Mouse (Mus musculus): ENCODE data around the gene Ccdc174. TPM values are rescaled to one million over a fixed set of nuclear protein-coding genes. Genes with fewer than 3 reads are reported as not detected.

Ccdc174 gene
- polyA plus RNA-seq, 1 experiment from 2014 or later, result 35.5 TPM

DNA sequence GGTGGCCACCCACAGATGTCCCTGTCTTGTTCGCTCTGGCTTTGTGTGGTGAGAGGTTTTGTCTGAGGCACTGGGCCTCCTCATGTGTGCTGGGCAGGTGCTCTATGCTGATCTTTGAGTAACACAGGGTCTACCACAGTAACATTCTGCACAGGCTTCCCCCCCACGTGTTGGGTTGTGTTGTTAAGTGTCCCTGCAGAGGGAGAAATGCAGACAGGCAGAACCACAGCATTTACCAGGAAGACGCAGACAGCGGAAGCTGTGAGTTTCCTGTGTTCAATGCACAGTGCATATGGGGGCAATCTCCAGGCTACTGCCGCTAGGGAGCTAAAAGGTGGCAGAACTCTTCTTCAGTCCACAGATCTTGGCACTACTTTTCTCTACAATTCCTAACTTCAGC is 13.3 kb upstream of the Ccdc174 start:
- 68% methylated on average over 5 of the region's 5 CpGs for WGBS

GRCm38 (mm10) chr6:91865601-91866000 is 12.3 kb upstream of the Ccdc174 start:
- no peaks in the 10 kb centered on the region for H3K36me3 ChIP-seq (ENCODE audit: control insufficient read depth, insufficient read depth, low read length)
- H3K4me1 ChIP-seq (replicated peaks; ENCODE audit: control insufficient read depth, insufficient read depth, low read length), result no peaks in the 10 kb centered on the region
- ATAC-seq (ENCODE audit: low read depth), result no peak
- no peaks in the 10 kb centered on the region for H3K27me3 ChIP-seq (ENCODE audit: control insufficient read depth, insufficient read depth, low read depth, low read length)
- 84% methylated on average over 11 of the region's 11 CpGs for WGBS
- no peak overlapping the region for H3K4me2 ChIP-seq (ENCODE audit: low read depth, low read length)
- no peak overlapping the region for H3K4me3 ChIP-seq (ENCODE audit: low read length)
- H3K9ac ChIP-seq (ENCODE audit: low read length), result no peak overlapping the region
- H3K27ac ChIP-seq (ENCODE audit: low read length), result no peak overlapping the region
- H3K9me3 ChIP-seq (ENCODE audit: control insufficient read depth, low read length), result no peaks in the 10 kb centered on the region

More for the DNA sequence above, 13.3 kb upstream of the Ccdc174 start:
- Histone ChIP-seq H3K4me1 (replicated peaks; ENCODE audit: control insufficient read depth, insufficient read depth, low read length) (no peaks in the 10 kb centered on the region), H3K27ac (ENCODE audit: low read length) (no peak overlapping the region), H3K27me3 (ENCODE audit: control insufficient read depth, insufficient read depth, low read depth, low read length) (no peaks in the 10 kb centered on the region), H3K36me3 (ENCODE audit: control insufficient read depth, insufficient read depth, low read length) (no peaks in the 10 kb centered on the region), H3K4me3 (ENCODE audit: low read length) (no peak overlapping the region), H3K9me3 (ENCODE audit: control insufficient read depth, low read length) (no peaks in the 10 kb centered on the region), H3K9ac (ENCODE audit: low read length) (no peak overlapping the region), H3K4me2 (ENCODE audit: low read depth, low read length) (no peak overlapping the region)
- no peak for ATAC-seq (ENCODE audit: low read depth)

DNA sequence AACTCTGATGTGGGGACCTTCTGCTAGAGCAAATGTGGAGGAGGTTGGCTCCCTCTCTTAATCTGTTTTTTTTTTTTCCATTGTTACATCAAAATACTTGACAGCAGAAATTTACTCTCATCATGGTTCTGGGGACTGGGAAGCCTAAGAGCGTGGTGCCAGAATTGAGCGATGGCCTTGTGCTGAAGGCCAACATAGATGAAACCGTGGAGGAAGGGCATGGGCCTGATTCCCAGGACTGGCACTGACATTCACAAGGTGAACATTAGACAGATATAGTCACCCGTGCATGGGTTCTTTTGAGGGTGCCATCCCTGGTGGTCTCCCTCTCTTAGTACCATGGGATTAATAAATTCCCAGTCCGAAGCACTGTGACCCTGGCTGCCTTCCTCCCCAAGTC is 9.8 kb upstream of the Ccdc174 start:
- no peaks in the 10 kb centered on the region for H3K4me1 ChIP-seq (replicated peaks; ENCODE audit: control insufficient read depth, insufficient read depth, low read length)
- WGBS, result 89% methylated on average over 5 of the region's 5 CpGs
- no peak overlapping the region for H3K27ac ChIP-seq (ENCODE audit: low read length)
- no peaks in the 10 kb centered on the region for H3K27me3 ChIP-seq (ENCODE audit: control insufficient read depth, insufficient read depth, low read depth, low read length)
- no peak overlapping the region for H3K4me2 ChIP-seq (ENCODE audit: low read depth, low read length)
- no peak overlapping the region for H3K4me3 ChIP-seq (ENCODE audit: low read length)
- no peak for ATAC-seq (ENCODE audit: low read depth)
- no peak overlapping the region for H3K9ac ChIP-seq (ENCODE audit: low read length)
- no peaks in the 10 kb centered on the region for H3K36me3 ChIP-seq (ENCODE audit: control insufficient read depth, insufficient read depth, low read length)
- H3K9me3 ChIP-seq (ENCODE audit: control insufficient read depth, low read length), result no peaks in the 10 kb centered on the region

GRCm38 (mm10) chr6:91872781-91873180 is 5.1 kb upstream of the Ccdc174 start:
- no peak overlapping the region for H3K4me2 ChIP-seq (ENCODE audit: low read depth, low read length)
- H3K27me3 ChIP-seq (ENCODE audit: control insufficient read depth, insufficient read depth, low read depth, low read length), result no peaks in the 10 kb centered on the region
- no peaks in the 10 kb centered on the region for H3K36me3 ChIP-seq (ENCODE audit: control insufficient read depth, insufficient read depth, low read length)
- 48% methylated on average over 2 of the region's 2 CpGs for WGBS
- no peak for ATAC-seq (ENCODE audit: low read depth)
- H3K9ac ChIP-seq (ENCODE audit: low read length), result no peak overlapping the region
- no peak overlapping the region for H3K27ac ChIP-seq (ENCODE audit: low read length)
- no peak overlapping the region for H3K4me3 ChIP-seq (ENCODE audit: low read length)
- no peaks in the 10 kb centered on the region for H3K9me3 ChIP-seq (ENCODE audit: control insufficient read depth, low read length)
- no peaks in the 10 kb centered on the region for H3K4me1 ChIP-seq (replicated peaks; ENCODE audit: control insufficient read depth, insufficient read depth, low read length)

DNA sequence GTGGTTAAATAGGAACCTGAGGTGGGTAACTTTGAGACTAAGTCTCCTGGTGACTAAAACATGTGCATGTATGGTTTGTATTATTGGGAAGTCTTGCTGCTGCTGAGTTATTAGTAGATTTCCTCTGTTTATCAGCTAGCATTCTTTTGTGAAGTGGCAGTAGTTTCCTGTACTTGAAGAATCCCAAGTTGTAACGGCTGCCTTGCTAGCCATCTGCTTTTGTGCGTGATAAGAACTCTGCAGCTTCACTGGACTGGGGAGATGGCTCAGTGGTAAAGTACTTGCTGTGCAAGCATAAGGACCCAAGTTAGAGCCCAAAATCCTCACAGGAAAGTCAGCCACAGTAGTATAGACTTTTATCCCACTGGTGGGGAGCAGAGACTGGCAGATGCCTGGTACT is 6.0 kb downstream of the Ccdc174 start:
- Histone ChIP-seq H3K4me2 (ENCODE audit: low read depth, low read length) (no peak overlapping the region), H3K27ac (ENCODE audit: low read length) (no peak overlapping the region), H3K4me3 (ENCODE audit: low read length) (no peak overlapping the region), H3K9me3 (ENCODE audit: control insufficient read depth, low read length) (no peaks in the 10 kb centered on the region), H3K27me3 (ENCODE audit: control insufficient read depth, insufficient read depth, low read depth, low read length) (no peaks in the 10 kb centered on the region), H3K4me1 (replicated peaks; ENCODE audit: control insufficient read depth, insufficient read depth, low read length) (peaks cover 2% of the 10 kb centered on the region), H3K9ac (ENCODE audit: low read length) (no peak overlapping the region), H3K36me3 (ENCODE audit: control insufficient read depth, insufficient read depth, low read length) (peaks cover 37% of the 10 kb centered on the region)
- WGBS, result 59% methylated on average over 2 of the region's 2 CpGs
- ATAC-seq (ENCODE audit: low read depth), result no peak

DNA sequence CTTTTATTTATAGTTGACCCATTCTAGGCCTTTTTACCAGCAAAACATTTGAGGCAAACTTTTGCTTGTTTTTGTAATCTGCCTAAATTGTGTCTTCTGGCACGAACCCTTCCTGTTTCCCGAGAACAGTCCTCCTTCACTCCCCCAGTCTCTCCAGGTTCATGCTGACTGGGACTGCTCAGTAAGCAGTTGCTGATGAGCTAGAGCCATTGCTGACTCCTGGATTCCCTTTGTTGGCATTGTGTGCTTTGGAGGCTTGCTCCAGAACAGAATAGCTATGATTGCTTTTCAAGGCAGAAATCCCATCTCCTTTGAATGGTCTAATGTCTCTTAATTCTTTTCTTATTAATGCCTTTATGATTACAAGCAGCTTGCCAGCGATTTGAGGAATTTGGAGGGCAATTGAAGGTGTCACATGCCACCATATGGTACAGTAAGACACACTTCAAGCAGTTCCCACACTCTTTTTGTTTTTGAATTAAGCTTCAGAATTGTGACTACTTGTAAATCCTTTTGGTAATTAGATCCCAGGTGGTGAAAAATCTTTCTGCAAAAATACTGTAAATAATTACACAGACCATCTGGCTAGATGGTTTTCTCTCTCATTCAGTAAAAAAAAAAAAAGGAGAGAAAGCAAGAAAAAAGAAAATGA is 11.5 kb downstream of the Ccdc174 start:
- Histone ChIP-seq H3K27ac (ENCODE audit: low read length) (no peak overlapping the region), H3K4me3 (ENCODE audit: low read length) (no peak overlapping the region), H3K4me2 (ENCODE audit: low read depth, low read length) (no peak overlapping the region), H3K9me3 (ENCODE audit: control insufficient read depth, low read length) (no peaks in the 10 kb centered on the region), H3K9ac (ENCODE audit: low read length) (no peak overlapping the region), H3K36me3 (ENCODE audit: control insufficient read depth, insufficient read depth, low read length) (peaks cover 51% of the 10 kb centered on the region), H3K4me1 (replicated peaks; ENCODE audit: control insufficient read depth, insufficient read depth, low read length) (no peaks in the 10 kb centered on the region), H3K27me3 (ENCODE audit: control insufficient read depth, insufficient read depth, low read depth, low read length) (no peaks in the 10 kb centered on the region)
- 73% methylated on average over 3 of the region's 3 CpGs for WGBS
- ATAC-seq (ENCODE audit: low read depth), result no peak

GRCm38 (mm10) chr6:91890615-91891014 is 12.8 kb downstream of the Ccdc174 start:
- H3K4me1 ChIP-seq (replicated peaks; ENCODE audit: control insufficient read depth, insufficient read depth, low read length), result no peaks in the 10 kb centered on the region
- peaks cover 57% of the 10 kb centered on the region for H3K36me3 ChIP-seq (ENCODE audit: control insufficient read depth, insufficient read depth, low read length)
- no peak overlapping the region for H3K4me3 ChIP-seq (ENCODE audit: low read length)
- no peak overlapping the region for H3K9ac ChIP-seq (ENCODE audit: low read length)
- no peak overlapping the region for H3K4me2 ChIP-seq (ENCODE audit: low read depth, low read length)
- H3K27ac ChIP-seq (ENCODE audit: low read length), result no peak overlapping the region
- WGBS, result 84% methylated on average over 5 of the region's 5 CpGs
- no peaks in the 10 kb centered on the region for H3K27me3 ChIP-seq (ENCODE audit: control insufficient read depth, insufficient read depth, low read depth, low read length)
- no peaks in the 10 kb centered on the region for H3K9me3 ChIP-seq (ENCODE audit: control insufficient read depth, low read length)
- no peak for ATAC-seq (ENCODE audit: low read depth)

DNA sequence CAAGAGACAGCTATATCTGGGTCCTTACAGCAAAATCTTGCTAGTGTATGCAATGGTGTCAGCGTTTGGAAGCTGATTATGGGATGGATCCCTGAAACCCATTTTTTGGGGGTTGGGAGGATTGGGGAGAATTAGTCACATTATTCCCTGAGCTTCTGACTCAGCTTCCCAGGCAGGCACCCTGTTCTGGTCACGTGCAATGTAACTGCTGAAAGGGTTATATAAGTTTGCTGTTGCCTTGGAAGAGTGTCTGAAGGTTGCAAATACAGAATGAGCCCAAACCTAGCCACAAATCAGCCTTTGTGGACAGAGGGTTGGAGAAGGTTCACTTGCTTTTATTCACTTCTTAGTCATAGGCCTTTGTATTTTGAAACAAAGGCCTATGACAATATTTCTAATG is 13.9 kb downstream of the Ccdc174 start:
- no peak overlapping the region for H3K9ac ChIP-seq (ENCODE audit: low read length)
- peaks cover 50% of the 10 kb centered on the region for H3K36me3 ChIP-seq (ENCODE audit: control insufficient read depth, insufficient read depth, low read length)

GRCm38 (mm10) chr6:91896783-91897182 is 18.9 kb downstream of the Ccdc174 start:
- H3K4me2 ChIP-seq (ENCODE audit: low read depth, low read length), result no peak overlapping the region
- H3K4me1 ChIP-seq (replicated peaks; ENCODE audit: control insufficient read depth, insufficient read depth, low read length), result no peaks in the 10 kb centered on the region
- ATAC-seq (ENCODE audit: low read depth), result no peak
- no peak overlapping the region for H3K9ac ChIP-seq (ENCODE audit: low read length)
- H3K27ac ChIP-seq (ENCODE audit: low read length), result no peak overlapping the region
- H3K27me3 ChIP-seq (ENCODE audit: control insufficient read depth, insufficient read depth, low read depth, low read length), result no peaks in the 10 kb centered on the region
- H3K36me3 ChIP-seq (ENCODE audit: control insufficient read depth, insufficient read depth, low read length), result peaks cover 48% of the 10 kb centered on the region
- WGBS, result 89% methylated on average over 3 of the region's 3 CpGs
- H3K4me3 ChIP-seq (ENCODE audit: low read length), result no peak overlapping the region
- no peaks in the 10 kb centered on the region for H3K9me3 ChIP-seq (ENCODE audit: control insufficient read depth, low read length)

More for the DNA sequence above, 13.9 kb downstream of the Ccdc174 start:
- ATAC-seq (ENCODE audit: low read depth), result no peak
- Histone ChIP-seq H3K4me2 (ENCODE audit: low read depth, low read length) (no peak overlapping the region), H3K27me3 (ENCODE audit: control insufficient read depth, insufficient read depth, low read depth, low read length) (no peaks in the 10 kb centered on the region), H3K4me3 (ENCODE audit: low read length) (no peak overlapping the region), H3K9me3 (ENCODE audit: control insufficient read depth, low read length) (no peaks in the 10 kb centered on the region), H3K27ac (ENCODE audit: low read length) (no peak overlapping the region), H3K4me1 (replicated peaks; ENCODE audit: control insufficient read depth, insufficient read depth, low read length) (no peaks in the 10 kb centered on the region)
- WGBS, result 90% methylated on average over 2 of the region's 2 CpGs

DNA sequence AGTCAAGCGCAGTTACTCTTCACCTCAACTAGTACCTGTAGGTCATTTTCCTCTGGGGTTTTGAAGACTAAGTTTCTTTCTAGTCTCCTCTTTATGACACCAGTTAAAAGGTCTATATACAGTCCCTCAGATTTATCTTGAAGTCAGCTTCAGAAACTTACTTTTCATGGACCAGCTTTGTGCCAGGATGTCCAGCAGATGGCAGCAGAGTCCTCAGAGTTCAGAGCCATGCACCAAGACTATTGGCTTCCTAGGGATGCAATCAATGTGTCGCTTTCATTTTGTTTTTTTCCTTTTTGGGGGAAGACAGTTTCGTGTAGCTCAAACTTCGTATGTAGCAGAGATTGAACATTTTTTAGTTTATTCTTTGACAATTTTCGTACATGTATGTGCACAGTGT is 23.7 kb downstream of the Ccdc174 start:
- no peaks in the 10 kb centered on the region for H3K4me1 ChIP-seq (replicated peaks; ENCODE audit: control insufficient read depth, insufficient read depth, low read length)
- no peak overlapping the region for H3K9ac ChIP-seq (ENCODE audit: low read length)
- H3K36me3 ChIP-seq (ENCODE audit: control insufficient read depth, insufficient read depth, low read length), result peaks cover 23% of the 10 kb centered on the region
- 34% methylated on average over 5 of the region's 5 CpGs for WGBS
- ATAC-seq (ENCODE audit: low read depth), result peak; percentile 54
- no peak overlapping the region for H3K27ac ChIP-seq (ENCODE audit: low read length)
- no peaks in the 10 kb centered on the region for H3K9me3 ChIP-seq (ENCODE audit: control insufficient read depth, low read length)
- no peak overlapping the region for H3K4me3 ChIP-seq (ENCODE audit: low read length)
- no peaks in the 10 kb centered on the region for H3K27me3 ChIP-seq (ENCODE audit: control insufficient read depth, insufficient read depth, low read depth, low read length)
- H3K4me2 ChIP-seq (ENCODE audit: low read depth, low read length), result no peak overlapping the region
